Mouse (Mus musculus): ENCODE data around the gene Clptm1. TPM values are rescaled to one million over a fixed set of nuclear protein-coding genes. Genes with fewer than 3 reads are reported as not detected.
"Not testable (repeated sequence)": the region's sequence is repeated elsewhere in the genome, so short reads cannot be mapped to it uniquely, and the experiment has no call there.

Gene Clptm1
- polyA plus RNA-seq, 1 experiment from 2014 or later, result 143 TPM

- no peaks in the 10 kb centered on the region for H3K9me3 ChIP-seq
- H3K27me3 ChIP-seq, result no peaks in the 10 kb centered on the region
- H3K27ac ChIP-seq (replicated peaks), result no peak overlapping the region
- no peak overlapping the region for H3K9ac ChIP-seq
- ATAC-seq (ENCODE audit: low FRiP score, low read depth), result no peak
- no peak overlapping the region for H3K4me3 ChIP-seq
- H3K4me1 ChIP-seq (replicated peaks), result no peaks in the 10 kb centered on the region
- 100% methylated on average over 2 of the region's 2 CpGs for WGBS
- H3K36me3 ChIP-seq, result no peaks in the 10 kb centered on the region
- H3K4me2 ChIP-seq, result no peak overlapping the region
Measured at GRCm38 (mm10) chr7:19688611-19689010, 23.8 kb upstream of the Clptm1 start.

- no peaks in the 10 kb centered on the region for H3K9me3 ChIP-seq
- no peak overlapping the region for H3K9ac ChIP-seq
- H3K27ac ChIP-seq (replicated peaks), result no peak overlapping the region
- 92% methylated on average over 10 of the region's 10 CpGs for WGBS
- ATAC-seq (ENCODE audit: low FRiP score, low read depth), result no peak
- no peaks in the 10 kb centered on the region for H3K4me1 ChIP-seq (replicated peaks)
- no peaks in the 10 kb centered on the region for H3K36me3 ChIP-seq
- H3K4me2 ChIP-seq, result no peak overlapping the region
- H3K4me3 ChIP-seq, result no peak overlapping the region
- H3K27me3 ChIP-seq, result no peaks in the 10 kb centered on the region
Measured at GRCm38 (mm10) chr7:19688101-19688500, 23.3 kb upstream of the Clptm1 start.

GRCm38 (mm10) chr7:19686927-19687583 is 22.2 kb upstream of the Clptm1 start:
- not testable (repeated sequence) for H3K4me2 ChIP-seq; H3K36me3 ChIP-seq; H3K9me3 ChIP-seq; H3K9ac ChIP-seq; H3K27me3 ChIP-seq; ATAC-seq (ENCODE audit: low FRiP score, low read depth); H3K4me3 ChIP-seq; H3K27ac ChIP-seq (replicated peaks); H3K4me1 ChIP-seq (replicated peaks)
- 80% methylated on average over 8 of the region's 8 CpGs for WGBS

GRCm38 (mm10) chr7:19686521-19686920 is 21.7 kb upstream of the Clptm1 start:
- no peaks in the 10 kb centered on the region for H3K36me3 ChIP-seq
- H3K9me3 ChIP-seq, result no peaks in the 10 kb centered on the region
- no peaks in the 10 kb centered on the region for H3K4me1 ChIP-seq (replicated peaks)
- no peak for ATAC-seq (ENCODE audit: low FRiP score, low read depth)
- H3K4me2 ChIP-seq, result no peak overlapping the region
- WGBS, result 90% methylated on average over 6 of the region's 6 CpGs
- no peaks in the 10 kb centered on the region for H3K27me3 ChIP-seq
- H3K27ac ChIP-seq (replicated peaks), result no peak overlapping the region
- no peak overlapping the region for H3K4me3 ChIP-seq
- no peak overlapping the region for H3K9ac ChIP-seq

GRCm38 (mm10) chr7:19685374-19685773 is 20.5 kb upstream of the Clptm1 start:
- H3K27ac ChIP-seq (replicated peaks), result no peak overlapping the region
- ATAC-seq (ENCODE audit: low FRiP score, low read depth), result no peak
- 59% methylated on average over 4 of the region's 4 CpGs for WGBS
- H3K4me1 ChIP-seq (replicated peaks), result no peaks in the 10 kb centered on the region
- no peak overlapping the region for H3K9ac ChIP-seq
- H3K4me2 ChIP-seq, result no peak overlapping the region
- no peaks in the 10 kb centered on the region for H3K36me3 ChIP-seq
- no peak overlapping the region for H3K4me3 ChIP-seq
- no peaks in the 10 kb centered on the region for H3K9me3 ChIP-seq
- no peaks in the 10 kb centered on the region for H3K27me3 ChIP-seq

GRCm38 (mm10) chr7:19683771-19684201 is 19.0 kb upstream of the Clptm1 start:
- no peaks in the 10 kb centered on the region for H3K9me3 ChIP-seq
- ATAC-seq (ENCODE audit: low FRiP score, low read depth), result no peak
- WGBS, result 90% methylated on average over 6 of the region's 6 CpGs

GRCm38 (mm10) chr7:19682979-19683378 is 18.1 kb upstream of the Clptm1 start:
- Histone ChIP-seq H3K4me3 (no peak overlapping the region), H3K9ac (no peak overlapping the region), H3K9me3 (no peaks in the 10 kb centered on the region), H3K4me1 (replicated peaks) (no peaks in the 10 kb centered on the region), H3K36me3 (no peaks in the 10 kb centered on the region), H3K27me3 (no peaks in the 10 kb centered on the region), H3K4me2 (no peak overlapping the region), H3K27ac (replicated peaks) (no peak overlapping the region)
- 89% methylated on average over 3 of the region's 3 CpGs for WGBS
- ATAC-seq (ENCODE audit: low FRiP score, low read depth), result no peak

More at GRCm38 (mm10) chr7:19683771-19684201, 19.0 kb upstream of the Clptm1 start:
- no peaks in the 10 kb centered on the region for H3K4me1 ChIP-seq (replicated peaks)
- H3K4me3 ChIP-seq, result no peak overlapping the region
- no peak overlapping the region for H3K4me2 ChIP-seq
- H3K9ac ChIP-seq, result no peak overlapping the region
- H3K27me3 ChIP-seq, result no peaks in the 10 kb centered on the region
- H3K36me3 ChIP-seq, result no peaks in the 10 kb centered on the region
- H3K27ac ChIP-seq (replicated peaks), result no peak overlapping the region

- Histone ChIP-seq H3K36me3 (no peaks in the 10 kb centered on the region), H3K4me2 (no peak within 1 kb of the TSS), H3K27ac (replicated peaks) (no peak within 1 kb of the TSS), H3K27me3 (no peaks in the 10 kb centered on the region), H3K9ac (no peak within 1 kb of the TSS), H3K4me1 (replicated peaks) (no peaks in the 10 kb centered on the region), H3K4me3 (no peak within 1 kb of the TSS), H3K9me3 (no peaks in the 10 kb centered on the region)
- 68% methylated on average over 8 of the region's 8 CpGs for WGBS
- no peak for ATAC-seq (ENCODE audit: low FRiP score, low read depth)
Measured at GRCm38 (mm10) chr7:19681202-19681694, 16.4 kb upstream of the Clptm1 start, which contains the start of the genes Gm44805 and Apoc4. Gene Gm44805 (minus strand): TSS chr7:19681423. Gene Apoc4 (minus strand): TSS chr7:19681479.

- 92% methylated on average over 2 of the region's 2 CpGs for WGBS
- Histone ChIP-seq H3K4me2 (no peak overlapping the region), H3K9ac (no peak overlapping the region), H3K27me3 (no peaks in the 10 kb centered on the region), H3K4me3 (no peak overlapping the region), H3K4me1 (replicated peaks) (no peaks in the 10 kb centered on the region), H3K36me3 (no peaks in the 10 kb centered on the region), H3K9me3 (no peaks in the 10 kb centered on the region), H3K27ac (replicated peaks) (no peak overlapping the region)
- no peak for ATAC-seq (ENCODE audit: low FRiP score, low read depth)
Measured at GRCm38 (mm10) chr7:19680702-19681101, 15.9 kb upstream of the Clptm1 start.

GRCm38 (mm10) chr7:19678901-19679300 is 14.1 kb upstream of the Clptm1 start:
- H3K4me3 ChIP-seq, result no peak overlapping the region
- WGBS, result 89% methylated on average over 3 of the region's 3 CpGs
- no peak for ATAC-seq (ENCODE audit: low FRiP score, low read depth)

GRCm38 (mm10) chr7:19677872-19678271 is 13.0 kb upstream of the Clptm1 start, which contains the start of gene Apoc2:
Gene Apoc2 (minus strand): TSS chr7:19677941.
- Histone ChIP-seq H3K9me3 (no peaks in the 10 kb centered on the region), H3K4me2 (no peak within 1 kb of the TSS), H3K27ac (replicated peaks) (no peak within 1 kb of the TSS), H3K4me1 (replicated peaks) (no peaks in the 10 kb centered on the region), H3K4me3 (no peak within 1 kb of the TSS), H3K9ac (no peak within 1 kb of the TSS), H3K36me3 (no peaks in the 10 kb centered on the region), H3K27me3 (no peaks in the 10 kb centered on the region)
- no peak for ATAC-seq (ENCODE audit: low FRiP score, low read depth)
- 80% methylated on average over 8 of the region's 8 CpGs for WGBS

More at GRCm38 (mm10) chr7:19678901-19679300, 14.1 kb upstream of the Clptm1 start:
- Histone ChIP-seq H3K36me3 (no peaks in the 10 kb centered on the region), H3K9ac (no peak overlapping the region), H3K27me3 (no peaks in the 10 kb centered on the region), H3K27ac (replicated peaks) (no peak overlapping the region), H3K4me2 (no peak overlapping the region), H3K9me3 (no peaks in the 10 kb centered on the region), H3K4me1 (replicated peaks) (no peaks in the 10 kb centered on the region)

- no peak overlapping the region for H3K9ac ChIP-seq
Measured at GRCm38 (mm10) chr7:19676662-19677061, 11.8 kb upstream of the Clptm1 start.

More at GRCm38 (mm10) chr7:19676662-19677061, 11.8 kb upstream of the Clptm1 start:
- no peak overlapping the region for H3K4me3 ChIP-seq
- no peak overlapping the region for H3K4me2 ChIP-seq
- H3K4me1 ChIP-seq (replicated peaks), result no peaks in the 10 kb centered on the region
- H3K9me3 ChIP-seq, result no peaks in the 10 kb centered on the region
- H3K27ac ChIP-seq (replicated peaks), result no peak overlapping the region
- WGBS, result 71% methylated on average over 1 of the region's 1 CpGs
- no peaks in the 10 kb centered on the region for H3K36me3 ChIP-seq
- no peak for ATAC-seq (ENCODE audit: low FRiP score, low read depth)
- H3K27me3 ChIP-seq, result no peaks in the 10 kb centered on the region

Data from hindbrain, embryonic 15.5 days (tissue).